Mouse (Mus musculus) spleen, adult 2 months (tissue): ENCODE results near the gene Lysmd4.

Experiments used
- CTCF ChIP-seq: fragments of 200-500 bp; IDR thresholded peaks from 2 replicates; pipeline ENCODE4 v1.5.1; 2011; ENCODE audit warnings: mild to moderate bottlenecking, inconsistent platforms; ENCODE audit not compliant: insufficient read depth, insufficient read length, insufficient replicate concordance; ENCODE audit errors: extremely low read depth
- POLR2A ChIP-seq: fragments of 200-500 bp; IDR thresholded peaks from 2 replicates; pipeline ENCODE4 v1.6.1; 2011; ENCODE audit warnings: low read depth, low read length, inconsistent platforms

GRCm38 (mm10) chr7:67206496-67206895, 15.8 kb upstream of the Lysmd4 start:
- no peak for TF ChIP-seq CTCF
- TF ChIP-seq POLR2A, result no peak
